Mouse (Mus musculus) CD4-positive, CD25-positive, alpha-beta regulatory T cell, adult 2 months (primary cell): ENCODE measurements around the gene Mast1.

Experiments used
- DNase-seq: peaks from one replicate; pipeline ENCODE4 v3.0.0-alpha.2; 2012; ENCODE audit warnings: low read depth, low spot score

The Mast1 gene

DNA sequence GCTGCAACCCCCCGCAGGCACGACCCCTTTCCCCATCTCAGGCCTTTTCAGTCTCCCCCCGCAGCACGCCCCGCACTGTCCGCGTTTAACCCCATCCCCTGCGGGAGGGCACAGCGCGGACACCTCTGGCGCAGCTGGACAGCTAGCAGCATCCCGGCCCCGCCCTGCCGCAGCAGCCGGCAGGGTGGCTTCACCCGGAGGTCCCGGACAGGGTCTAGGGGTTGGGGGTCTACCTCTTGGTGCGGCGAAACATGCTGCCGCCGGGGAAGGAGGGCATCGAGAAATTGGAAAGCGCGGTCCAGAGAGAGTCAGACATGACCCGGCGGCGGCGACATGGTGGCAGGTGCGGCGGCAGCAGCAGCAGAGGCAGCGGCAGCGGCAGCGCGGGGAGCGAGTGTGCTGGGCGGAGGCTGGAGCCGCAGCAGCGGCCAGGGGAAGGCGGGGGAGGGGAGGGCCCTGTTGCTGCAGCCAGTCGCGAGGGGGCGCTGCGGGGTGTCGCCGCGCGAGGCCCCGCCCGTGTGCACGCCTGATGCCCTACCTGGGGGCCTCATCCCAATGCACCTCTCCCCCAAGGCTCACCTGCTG is at the start of gene Mast1:
Gene Mast1 (minus strand): TSS at position 398 of the 585 bp plus-strand sequence.
- DNase-seq = peak; percentile 84

DNA sequence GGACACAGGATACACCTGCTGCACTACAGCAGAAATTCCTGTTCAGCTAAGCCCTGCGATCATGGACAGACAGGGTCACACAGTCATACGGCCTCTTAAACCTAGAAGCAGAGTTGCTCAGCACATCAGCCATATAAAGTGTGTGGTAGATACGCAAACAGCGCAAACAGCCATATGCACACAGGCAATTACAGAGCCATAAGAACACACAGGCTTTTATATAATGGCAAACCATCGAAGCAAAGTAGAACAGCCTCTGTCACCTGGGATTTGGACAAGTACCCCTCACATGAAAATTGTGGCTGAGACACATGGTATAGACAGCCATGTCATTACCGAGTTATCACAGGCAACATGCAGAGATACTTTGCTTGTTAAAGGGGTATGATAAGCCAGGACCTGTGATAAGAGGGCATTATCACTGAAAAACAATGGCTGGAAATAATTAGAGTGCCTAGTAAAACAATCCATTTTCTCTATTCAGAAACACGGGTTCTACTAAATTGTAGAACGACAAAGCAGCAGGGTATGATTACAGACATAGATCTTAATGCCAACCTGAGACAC is 49.3 kb upstream of the Mast1 start:
- DNase-seq = no peak

DNA sequence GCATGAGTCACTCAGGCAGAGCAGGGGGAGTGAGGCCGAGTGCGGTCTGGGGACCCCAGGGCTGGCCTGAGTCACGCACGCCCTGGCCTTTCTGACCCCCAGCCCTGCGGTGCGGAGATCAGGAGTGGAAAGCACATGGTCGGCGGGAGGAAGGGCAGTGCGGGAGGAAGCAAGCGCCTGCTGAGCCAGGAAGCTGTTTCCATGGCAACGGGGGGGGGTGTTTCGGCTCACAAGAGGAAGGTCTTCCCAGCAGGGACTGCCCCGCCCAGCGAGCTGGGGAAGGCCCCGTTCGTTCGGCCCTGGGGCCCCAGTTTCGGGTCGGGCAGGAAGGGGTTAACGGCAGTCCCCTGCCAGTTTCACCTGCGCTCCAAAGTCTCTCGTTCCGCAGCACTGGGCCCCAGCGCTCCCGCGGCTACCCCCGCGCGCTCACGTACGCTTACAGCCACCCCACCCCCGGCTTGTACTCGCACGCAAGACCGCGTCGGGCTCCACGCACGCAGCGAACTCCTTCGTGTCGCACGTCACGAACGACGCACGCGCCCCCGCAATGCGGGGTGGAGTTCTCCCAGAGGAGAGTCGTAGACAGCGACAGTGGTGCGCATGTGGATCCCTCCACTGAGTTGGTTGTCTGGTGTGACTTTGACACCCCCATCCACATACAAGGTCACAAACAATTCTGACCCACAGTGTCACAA is 48.7 kb upstream of the Mast1 start:
- DNase-seq = peak; percentile 99

DNA sequence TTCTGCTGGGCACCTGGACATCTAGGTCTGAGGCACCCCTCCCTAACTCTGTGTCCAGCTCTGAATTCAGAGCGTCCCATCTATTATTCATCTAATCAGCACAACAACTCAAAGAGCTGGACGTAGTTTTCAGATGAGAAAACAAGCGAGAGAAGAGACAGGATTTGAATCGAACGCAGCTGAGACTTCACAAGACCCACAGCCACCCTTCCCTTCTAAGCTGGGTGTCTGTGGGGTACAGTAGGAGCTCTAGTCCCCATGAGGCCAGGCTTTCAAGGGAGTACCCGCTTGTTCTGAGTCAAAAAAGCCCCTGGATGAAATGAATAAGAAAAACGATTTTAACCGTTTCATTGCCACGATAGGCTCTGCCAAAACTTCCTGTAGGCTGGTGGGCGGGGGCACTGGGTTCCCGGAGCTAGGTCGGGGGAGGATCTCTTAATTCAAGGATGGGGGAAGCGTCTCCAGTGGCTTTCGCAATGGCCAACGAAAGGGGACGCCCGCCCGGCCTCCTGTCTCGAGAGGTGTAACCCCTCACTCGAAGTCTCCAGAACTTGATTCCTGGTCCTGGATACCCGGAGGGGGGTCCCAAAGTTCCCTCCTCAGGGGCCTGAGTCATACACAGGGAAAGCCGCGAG is 48.0 kb upstream of the Mast1 start:
- peak; percentile 74 for DNase-seq

DNA sequence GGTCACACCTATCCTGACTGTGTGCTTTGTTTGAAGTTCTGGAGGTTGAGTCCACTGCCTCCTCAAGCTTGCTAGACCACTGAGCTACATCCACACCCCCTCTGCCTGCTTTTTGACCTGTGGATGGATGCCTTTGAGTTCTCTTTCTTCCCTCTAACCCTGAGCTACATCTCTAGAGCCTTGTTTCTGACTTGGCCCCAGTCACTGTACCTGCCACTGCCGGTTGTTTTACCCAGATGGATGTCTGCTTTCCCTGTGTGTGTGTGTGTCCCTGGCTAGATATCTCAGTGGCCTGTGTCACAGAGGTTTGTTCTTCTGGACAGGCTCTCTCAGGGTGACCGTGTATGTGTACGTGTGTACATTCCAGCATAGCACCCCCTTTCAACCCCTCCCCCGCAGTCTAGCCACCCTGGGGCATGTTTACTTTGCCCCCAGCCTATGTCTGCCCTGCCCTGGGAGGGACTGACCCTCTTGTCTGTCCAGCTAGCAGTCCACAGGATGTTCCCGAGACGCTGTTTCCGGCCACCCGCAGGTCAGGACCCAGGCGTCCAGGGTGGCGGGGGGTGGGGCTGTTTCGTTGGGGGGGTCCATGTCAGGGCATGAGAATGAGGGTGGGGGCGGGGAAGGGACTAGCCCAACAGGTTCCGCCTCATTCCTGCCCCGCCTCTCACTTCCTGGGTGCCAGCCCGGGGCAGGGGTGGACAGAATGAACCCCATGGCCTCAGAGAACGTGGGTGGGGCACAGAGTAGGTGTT is 47.3 kb upstream of the Mast1 start:
- DNase-seq = peak; percentile 71

DNA sequence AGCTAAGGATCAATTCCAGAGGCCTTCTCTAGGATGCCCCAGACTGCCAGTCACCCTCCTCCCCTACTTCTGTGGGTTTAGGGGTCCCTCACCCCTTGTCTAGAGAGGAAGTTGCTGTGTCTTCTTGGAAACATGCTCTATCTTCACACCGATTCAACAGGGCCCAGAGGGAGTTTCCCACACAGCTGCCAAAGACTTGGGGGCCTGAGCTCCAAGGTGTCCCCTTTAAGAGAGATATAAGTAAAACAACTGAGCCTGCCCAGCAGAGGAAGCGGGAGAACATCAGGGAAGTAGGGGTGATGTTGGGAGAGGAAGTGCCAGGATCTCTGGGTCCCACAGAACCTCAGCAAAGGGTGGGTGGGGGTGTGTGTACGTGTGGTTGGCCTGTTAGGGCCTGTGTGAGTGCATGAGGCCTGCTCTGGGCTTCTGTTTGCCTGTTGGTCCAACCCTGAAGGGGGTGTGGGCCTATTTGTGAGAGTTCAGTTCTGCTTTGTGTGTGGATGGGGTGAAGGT is 45.4 kb upstream of the Mast1 start:
- peak; percentile 59 for DNase-seq

DNA sequence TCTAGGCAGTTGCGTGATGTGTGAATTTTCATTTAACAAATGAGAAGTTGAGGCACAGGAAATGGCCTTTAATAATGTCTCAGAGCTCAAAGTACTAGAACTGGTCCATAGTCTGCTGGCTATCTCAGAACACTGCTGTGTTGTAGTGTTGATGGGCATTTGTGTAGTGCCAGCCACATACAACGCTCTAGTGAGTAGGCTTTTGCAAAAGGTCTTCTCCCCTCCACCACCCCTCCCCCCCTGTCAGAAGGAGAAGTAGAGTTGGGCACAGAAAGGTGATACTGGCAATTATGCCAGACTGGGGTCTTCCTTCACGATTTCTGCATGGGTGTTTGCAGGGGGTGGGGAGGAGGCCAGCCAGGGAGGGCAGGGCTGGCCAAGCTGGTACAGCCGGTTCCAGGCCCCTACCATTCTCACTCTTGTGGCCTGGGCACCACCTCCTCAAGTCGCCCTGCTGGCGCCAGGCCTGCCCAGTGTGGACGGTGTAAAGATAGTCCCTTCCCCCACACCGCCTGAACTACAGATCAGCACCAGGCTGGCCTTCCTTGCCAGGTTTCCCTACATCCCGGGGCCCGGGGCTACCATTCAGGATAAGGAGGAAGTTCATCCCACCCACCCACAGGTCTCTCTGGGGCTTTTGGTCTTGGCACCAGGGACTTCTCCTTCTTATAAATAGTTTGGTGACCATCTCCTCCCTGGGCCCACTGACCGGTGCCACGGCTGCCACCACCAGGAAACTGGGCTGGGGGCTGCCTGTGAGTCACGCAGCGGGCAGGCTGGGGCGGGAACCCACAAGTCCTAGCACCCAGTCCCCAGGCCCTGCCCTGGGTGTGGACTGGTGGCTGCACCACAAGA is 44.7 kb upstream of the Mast1 start:
- DNase-seq = peak; percentile 32

DNA sequence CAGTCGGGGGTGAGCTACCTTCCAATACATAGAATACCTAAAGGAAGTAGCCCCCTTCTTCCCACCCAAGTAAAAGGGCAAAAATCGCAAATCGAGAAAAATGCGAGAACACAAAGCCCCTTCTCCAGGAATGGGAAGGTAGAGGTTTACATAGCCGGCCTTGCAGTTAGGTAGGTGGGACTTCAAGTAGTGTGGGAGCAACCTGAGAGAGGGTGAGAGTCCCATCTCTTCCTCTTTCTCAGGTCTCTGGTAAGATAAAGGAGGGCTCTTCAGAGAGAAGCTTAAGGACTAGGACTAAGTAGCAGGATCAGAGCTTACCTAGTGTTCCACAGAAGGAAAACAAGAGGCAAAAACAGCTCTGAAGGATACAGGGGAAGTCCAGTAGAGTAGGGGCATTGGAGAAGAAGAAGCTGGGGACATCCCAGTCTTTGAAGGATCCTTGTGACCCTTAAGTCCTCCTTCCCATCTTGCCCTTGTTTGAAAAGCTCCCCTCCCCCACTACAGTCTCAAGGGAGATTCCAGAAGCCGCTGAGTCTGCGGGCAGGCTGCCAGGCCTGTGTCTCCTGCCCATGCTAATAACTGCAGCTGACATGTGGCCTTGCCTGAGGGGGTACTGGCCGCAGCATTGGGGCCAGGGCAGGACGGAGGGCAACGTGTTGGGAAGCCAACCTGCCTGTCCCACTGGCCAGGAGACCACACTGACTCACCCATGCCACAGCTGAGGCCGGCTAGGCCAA is 43.6 kb upstream of the Mast1 start:
- peak; percentile 82 for DNase-seq

DNA sequence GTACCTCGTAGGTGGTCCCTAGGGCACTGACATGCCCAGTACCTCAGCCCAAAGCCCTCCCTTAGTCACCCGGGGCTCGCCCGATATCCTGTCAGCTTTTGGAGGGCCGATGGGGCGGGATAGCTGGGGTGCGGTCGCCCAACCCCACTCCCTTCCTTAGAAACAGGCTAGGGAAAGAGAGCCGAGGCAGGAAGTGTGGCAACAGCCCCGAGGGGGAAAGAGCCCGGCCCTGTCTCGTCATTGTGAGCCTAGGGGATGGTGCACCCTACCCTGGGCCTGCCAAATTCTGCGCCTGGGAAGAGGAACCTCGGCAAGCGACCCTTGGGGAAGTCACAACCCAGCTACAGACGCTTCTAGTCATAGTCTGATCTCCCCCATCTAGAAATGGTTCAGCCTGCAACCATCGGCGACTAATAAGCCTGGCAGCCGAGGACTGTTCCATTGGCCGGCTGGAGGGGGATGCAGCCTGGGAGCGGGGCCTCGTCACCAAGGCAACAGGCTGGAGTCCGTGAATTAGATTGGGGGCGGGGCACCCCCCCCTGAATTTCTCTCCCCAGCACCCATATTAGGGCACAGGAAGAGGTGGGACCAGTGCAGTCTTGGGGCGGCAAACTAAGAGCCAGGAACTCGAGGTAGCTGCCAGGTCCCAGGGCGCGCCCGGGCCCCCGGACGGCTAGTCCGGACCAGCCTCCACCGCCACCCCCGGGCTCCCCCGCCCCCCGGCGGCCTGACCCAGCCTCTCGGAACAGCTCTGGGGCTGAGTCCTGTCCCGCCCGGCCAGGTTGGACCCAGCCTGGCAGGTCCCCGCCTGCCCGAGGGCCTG is 42.7 kb upstream of the Mast1 start:
- DNase-seq = peak; percentile 97

DNA sequence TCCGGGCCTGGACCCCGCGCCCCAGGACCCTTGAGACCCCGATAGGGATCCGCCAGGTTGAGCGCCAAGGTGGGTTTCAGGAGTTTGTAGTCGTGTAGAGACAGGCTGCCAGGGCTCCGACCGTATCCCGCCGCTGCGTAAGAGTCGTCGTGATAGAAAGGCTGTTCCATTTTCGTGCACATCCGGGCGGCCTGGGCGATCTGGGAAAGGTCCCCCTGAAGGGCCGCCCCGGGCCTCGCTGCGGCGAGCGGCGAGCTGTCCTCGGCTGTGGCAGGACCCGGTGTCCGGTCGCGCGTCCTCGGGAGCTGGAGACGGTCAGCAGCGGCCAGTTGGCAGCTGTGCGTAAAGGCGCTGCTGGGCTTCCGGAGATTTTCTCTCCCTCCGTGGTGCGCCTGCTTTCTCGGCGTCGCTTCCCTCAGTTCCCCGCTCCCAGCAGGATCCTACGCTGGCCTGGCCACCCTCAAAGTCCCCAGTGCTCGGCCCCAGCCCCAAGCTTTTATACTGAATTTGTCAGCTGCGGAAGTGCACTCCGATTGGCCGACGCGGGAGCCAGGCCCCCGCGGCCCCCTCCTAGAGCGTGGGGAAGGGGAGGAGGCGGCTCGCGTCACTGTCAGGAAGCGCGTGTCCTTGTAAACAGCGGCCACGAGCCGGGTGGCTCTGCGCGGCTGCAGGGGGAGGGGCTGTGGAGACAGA is 41.2 kb upstream of the Mast1 start, which contains the start of gene Junb:
Gene Junb (minus strand): TSS at position 471 of the 693 bp plus-strand sequence.
- peak; percentile 99 for DNase-seq

DNA sequence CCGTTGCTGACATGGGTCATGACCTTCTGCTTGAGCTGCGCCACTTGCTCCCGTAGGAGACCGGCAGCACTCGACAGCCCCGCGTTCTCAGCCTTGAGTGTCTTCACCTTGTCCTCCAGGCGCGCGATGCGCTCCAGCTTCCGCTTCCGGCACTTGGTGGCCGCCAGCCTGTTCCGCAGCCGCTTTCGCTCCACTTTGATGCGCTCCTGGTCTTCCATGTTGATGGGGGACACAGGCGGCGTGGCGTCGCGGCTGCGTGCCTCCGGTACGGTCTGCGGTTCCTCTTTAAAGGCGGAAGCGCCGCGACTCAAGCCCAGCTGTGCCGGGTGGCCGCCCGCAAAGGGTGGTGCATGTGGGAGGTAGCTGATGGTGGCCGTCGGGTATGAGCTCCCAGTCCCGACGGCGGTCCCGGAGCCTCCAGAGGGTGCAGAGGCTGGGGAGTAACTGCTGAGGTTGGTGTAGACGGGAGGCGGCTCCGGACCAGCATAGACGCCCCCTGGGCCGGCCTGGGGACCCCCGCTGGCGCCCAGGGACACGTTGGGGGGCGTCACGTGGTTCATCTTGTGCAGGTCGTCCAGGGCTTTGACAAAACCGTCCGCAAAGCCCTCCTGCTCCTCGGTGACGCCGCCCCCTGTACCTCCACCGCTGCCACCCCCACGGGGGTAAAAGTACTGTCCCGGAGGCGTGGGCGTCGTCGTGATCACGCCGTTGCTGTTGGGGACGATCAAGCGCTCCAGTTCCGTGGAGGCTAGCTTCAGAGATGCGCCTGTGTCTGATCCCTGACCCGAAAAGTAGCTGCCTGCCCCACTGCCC is 40.5 kb upstream of the Mast1 start:
- DNase-seq = peak; percentile 88

DNA sequence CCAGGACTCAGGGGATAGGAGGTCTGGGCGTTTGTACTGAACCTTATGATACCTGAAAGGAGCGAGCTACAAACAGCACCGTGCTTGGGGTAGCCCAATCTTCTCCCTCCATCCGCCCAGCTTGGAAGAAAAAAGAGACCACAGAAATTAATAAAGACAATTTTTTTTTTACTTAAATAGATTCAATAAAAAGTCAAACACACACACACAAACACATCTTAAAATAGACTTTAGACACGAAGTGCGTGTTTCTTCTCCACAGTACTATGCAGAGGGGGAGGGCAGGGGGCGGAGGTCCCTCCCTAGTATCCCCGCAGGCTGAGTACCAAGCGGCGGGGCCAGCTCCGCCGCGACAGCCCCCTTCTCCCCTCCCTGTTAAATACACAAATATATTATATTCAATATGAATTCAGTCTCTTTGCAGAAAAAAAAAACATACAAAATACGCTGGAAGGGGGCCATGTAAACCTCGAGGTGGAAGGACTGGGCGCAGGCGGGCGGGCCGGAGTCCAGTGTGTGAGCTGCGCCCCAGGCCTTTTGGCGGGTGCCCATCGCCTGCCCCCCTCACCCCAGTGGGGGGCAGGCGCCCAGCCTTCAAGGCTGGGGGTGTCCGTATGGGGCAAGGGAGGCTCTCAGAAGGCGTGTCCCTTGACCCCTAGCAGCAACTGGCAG is 39.7 kb upstream of the Mast1 start:
- no peak for DNase-seq

DNA sequence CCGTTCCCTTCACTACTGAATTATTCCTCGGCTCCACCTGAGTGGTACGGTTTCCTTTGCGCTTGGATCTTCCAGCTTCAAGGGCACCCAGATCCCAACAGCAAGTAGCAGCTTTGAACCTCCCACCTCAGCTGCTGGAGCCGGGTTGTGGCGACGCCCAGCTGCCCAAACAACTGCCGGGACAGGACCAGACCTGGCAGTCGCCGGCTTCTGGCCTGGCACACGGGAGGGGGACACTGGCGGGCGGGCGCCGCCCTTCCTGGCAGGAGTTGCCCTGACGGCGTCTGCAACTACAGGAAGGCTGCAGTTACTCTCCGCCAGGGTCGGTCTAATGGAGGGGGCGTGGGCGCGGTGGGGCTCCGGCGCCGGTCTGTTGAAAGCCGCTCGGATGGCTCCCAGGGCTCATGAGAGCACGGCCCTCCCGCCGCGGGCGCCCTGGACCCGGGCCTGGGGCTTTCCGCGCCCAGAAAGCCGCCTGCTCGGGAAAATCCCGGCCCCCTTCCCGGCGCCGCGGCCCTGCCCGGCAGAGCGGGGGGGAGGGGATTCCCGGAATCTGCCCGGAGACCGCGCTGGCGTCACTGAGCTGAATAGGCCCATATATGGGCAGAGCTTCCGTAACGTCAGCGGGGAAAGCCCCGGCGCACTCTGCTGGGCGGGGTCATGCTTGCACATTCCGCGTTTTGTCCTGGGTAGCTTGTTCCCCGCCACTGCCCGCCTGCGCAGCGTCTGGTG is 39.0 kb upstream of the Mast1 start:
- DNase-seq = peak; percentile 97

DNA sequence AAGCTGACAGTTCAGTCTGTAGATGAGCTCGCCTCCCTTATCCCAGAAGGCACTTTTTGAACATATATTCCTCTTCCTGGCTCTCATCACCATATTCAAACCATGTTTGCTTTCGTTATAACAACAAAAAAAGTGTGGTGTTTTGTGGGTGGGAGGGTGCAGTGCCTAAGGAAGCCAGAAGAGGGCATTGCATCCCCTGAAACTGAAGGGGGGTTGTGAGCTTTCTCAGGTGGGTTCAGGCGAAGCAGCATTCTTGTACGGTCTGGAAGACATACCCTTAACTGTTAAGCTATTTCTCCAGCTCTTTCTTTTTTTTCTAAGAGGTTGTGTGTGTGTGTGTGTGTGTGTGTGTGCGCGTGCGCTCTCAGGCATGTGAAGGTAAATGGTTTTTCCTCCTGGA is 38.3 kb upstream of the Mast1 start:
- DNase-seq = peak; percentile 89

DNA sequence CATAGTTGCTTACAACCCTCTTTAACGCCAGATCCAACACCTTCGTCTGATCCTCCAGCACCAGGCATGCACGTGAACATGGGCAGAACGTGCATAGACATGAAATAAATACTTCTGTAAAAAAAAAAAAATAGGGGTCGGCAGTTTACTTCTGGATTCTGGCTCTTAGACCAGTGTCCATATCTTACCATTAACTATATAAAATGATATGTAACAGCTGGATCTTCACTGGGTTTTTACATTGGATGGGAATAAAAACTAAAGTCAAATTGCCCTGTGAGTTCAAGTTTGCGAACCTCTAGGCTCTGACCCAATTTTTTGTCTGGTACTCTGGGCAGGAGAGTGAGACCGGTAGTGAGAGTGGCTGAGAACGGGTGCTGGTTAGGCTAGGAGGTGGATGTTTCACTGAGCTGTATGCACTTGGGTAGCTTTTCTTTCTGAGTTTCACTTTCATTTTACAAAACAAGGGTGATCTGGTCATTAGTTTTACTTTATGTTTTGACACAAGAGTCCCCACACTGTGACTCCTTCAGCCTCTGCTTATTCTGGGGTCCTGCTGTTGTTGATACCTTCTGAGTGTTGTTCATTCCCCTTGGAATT is 37.5 kb upstream of the Mast1 start:
- peak; percentile 68 for DNase-seq
